Mouse (Mus musculus): ENCODE measurements at regions not wholly inside any gene's neighbourhood (a gene's known extent, or its start where the extent isn't known, plus 50 kb on each side); places are given as distances from the start of the nearest gene placed in this dataset.

DNA sequence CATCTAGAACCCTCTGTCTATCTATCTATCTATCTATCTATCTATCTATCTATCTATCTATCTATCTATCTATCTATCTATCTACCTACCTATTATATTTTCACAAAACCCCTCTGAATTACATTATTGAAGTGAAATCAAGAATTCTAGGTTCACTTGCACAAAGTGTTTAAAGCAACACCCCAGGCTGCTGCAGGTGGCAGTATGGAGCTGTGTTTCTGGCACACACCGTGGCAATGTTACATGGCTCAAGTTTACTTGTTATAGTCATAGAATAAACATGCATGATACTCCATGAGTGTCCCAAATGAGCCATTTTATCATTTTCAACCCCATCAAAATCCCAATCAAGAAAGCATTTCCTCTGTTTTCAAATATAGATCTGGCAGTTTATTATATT, 538.6 kb upstream of the Got2 start:
- peak; percentile 53; the same call in 1 of the 2 replicates for TF ChIP-seq CTCF (IDR thresholded peaks at IDR 0.05; ENCODE audit: borderline replicate concordance, extremely low read depth, insufficient read depth, insufficient read length)
- no peak for TF ChIP-seq POLR2A (IDR thresholded peaks at IDR 0.05; ENCODE audit: borderline replicate concordance, extremely low read depth, insufficient read depth, insufficient read length, poor library complexity, severe bottlenecking)

All from brain, embryonic 14.5 days (tissue).